Mouse (Mus musculus) embryo, embryonic 10 days (tissue): ENCODE results near the gene Cdh11.
A peak's percentile ranks its signal among the peaks of the same experiment; 100 is the strongest.

Source experiments
- DNase-seq: peaks from one replicate; pipeline ENCODE4 v3.0.0-alpha.2; 2015; ENCODE audit warnings: low spot score

The Cdh11 gene

DNA sequence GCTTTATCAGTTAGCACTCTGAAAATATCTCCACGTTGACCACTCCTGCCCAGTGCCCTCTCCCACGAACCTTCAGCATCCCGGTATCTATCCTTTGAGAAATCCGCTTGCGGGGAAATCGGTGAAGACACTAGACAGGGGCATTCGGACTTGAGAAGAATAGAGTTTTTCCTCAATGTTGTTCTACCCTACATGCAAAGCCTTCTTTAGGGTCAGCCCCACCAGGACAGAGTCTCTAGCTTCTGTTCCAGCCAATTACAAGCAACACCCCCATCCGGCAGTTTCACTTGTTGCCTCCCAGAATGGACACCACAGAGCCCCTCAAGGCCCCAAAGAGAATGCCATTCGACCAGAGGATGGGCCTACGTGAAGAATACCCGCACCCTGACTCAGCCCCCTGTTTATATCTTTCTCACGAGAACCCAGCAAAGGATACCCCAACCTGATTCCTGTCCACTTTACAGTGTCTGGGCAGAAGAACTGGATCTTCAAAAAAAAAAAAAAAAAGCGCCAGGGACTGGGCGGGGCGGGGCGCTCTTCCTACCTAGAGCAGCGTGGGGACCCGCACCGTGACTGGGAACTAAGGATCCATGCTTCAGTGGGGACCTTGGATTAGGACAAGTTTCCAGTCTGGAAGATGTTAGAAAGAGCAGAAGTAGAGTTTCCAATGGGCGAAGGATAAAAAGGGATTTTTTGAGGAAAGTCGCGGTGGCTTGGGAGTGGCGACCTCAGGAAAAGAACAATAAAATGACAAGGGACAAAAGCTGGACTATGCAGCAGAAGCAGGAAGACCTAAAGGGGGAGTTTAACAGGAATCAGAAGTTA is at the start of gene Cdh11:
Cdh11 (minus strand) TSS at position 51 of the 825 bp plus-strand sequence.
- DNase-seq, result peak; percentile 43

DNA sequence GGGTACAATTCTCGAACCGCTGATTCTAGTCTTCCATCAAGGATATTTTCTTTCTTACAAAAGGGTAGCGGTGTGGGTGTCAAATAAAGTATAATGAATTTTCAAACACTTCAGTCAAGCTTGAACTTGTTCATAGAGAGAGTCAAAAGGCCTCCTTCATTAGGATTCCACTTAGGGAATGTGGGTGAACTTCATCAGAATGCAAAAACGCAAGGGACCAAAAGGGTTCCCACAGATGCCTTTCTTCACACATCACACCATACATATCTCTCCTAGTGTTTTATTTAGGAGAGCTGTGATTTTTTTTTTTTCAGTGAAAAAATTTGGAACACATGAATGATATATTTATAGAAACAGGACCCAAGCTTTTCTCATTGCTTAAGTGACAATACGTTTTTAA is 28.5 kb upstream of the Cdh11 start:
- no peak for DNase-seq

DNA sequence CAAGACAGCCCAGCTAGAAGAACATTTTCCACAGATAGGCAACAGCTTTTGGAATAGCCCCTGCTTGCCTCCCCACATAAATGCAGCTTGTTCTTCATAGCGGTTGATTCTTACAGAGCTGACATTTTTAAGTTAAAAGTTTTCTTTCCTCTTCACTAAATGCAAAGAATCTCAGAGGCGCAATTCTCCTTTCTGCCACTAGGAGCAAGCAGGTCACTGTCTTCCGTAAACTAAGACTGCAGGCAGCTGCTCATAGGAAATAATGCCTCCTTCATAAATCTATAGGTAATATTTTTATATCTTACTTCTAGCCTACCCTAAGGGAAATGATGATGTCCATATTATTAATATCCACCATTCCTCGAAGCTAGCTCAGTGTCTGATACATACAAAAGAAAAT is 4.9 kb upstream of the Cdh11 start:
- peak; percentile 63 for DNase-seq

- DNase-seq, result peak; percentile 48
Observed at GRCm38 (mm10) chr8:102786467-102787360, 1.3 kb upstream of the Cdh11 start.

GRCm38 (mm10) chr8:102784835-102785455 is 497 bp downstream of the Cdh11 start:
- DNase-seq, result peak; percentile 80

DNA sequence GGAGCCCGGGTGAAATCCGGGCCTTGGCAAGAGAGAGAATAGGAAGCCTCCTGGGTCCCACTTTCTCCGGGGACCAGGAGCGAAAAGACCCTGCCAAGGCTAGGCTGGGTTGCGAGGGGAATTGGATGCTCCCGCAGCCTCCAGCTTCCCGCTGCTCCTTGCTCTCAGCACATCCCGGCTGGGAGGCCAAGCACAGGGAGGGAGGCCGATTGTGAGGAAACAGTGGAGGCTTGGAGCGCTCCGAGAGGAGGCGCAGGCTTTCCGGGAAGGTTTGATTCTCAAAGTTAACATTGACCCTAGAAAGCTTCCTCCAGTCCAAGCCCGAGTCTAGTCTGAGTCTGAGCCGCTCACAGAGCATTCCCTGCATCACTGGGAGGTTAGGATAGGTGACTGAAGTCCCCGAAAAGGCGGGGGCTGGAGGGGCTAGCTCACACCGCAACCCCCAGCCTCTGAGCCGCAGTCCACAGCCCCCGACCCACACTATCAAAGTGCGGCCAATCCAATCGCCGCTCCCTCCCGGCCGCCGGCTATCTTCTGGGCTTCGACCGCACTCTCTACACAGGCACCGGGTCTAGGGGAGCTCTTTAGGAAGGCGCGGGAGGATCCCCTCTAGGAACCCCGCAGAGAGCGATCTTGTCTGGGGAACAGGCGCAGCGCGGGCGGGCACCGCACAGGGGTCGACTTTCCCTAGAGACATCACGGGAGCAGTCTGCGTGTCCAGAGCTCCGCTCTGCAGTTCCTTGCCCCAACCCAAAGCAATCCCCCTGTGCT is 1.4 kb downstream of the Cdh11 start:
- peak; percentile 67 for DNase-seq

DNA sequence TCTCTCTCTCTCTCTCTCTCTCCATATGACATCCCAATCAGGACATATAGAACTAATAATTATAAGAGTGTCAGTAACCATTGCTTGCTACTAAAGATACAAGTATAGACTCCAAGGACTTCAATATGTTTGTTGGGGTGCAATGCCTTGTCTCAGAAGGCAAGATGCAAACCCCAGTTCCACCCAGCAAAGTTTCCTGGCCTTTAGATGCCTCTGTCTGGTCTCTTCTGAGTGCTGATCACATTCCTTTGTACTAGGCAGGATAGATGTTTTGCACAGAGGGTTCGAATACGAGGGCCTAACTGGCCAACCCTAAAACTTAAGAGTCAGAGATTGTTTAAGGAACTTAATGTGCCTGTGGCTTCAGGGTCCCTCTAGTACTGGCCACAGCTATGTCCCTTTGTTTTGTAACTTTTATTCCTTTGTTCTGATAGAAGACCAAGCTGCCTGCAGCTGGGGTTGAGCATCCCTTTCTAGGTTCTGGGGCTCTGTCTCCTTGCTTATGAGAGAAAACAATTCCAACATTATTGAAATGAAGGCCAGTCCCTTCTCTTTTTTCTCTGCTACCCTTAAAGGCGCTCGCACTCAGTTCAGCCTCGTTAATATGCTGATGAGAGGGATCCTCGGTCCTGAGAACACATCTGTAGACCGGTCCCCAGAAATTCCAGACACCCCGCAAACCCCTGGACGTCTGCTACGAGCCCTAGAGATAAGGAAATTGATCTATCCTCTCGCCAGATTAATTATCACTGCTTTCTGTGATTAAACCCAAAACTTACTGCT is 2.5 kb downstream of the Cdh11 start:
- peak; percentile 23 for DNase-seq

GRCm38 (mm10) chr8:102780899-102781298 is 4.5 kb downstream of the Cdh11 start:
- peak; percentile 90 for DNase-seq

DNA sequence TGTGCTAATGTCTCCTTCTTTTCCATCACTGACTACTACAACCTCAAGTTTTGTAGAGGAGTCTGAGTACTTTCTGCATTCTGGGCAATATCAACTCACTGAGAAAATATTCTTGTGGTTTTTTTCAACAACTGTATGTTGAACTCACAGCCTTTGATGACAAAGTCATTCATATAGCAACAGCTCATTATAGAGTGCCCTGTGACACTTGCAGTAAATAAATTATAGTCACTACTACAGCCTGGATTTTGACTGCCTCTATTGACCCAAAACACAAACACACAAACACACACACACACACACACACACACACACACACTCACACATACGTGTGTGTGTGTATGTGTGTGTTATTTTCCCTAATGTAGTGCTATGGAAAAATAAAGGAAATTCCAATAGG is 10.8 kb downstream of the Cdh11 start:
- DNase-seq, result no peak

- DNase-seq, result no peak
Observed at GRCm38 (mm10) chr8:102771456-102771855, 14.0 kb downstream of the Cdh11 start.

DNA sequence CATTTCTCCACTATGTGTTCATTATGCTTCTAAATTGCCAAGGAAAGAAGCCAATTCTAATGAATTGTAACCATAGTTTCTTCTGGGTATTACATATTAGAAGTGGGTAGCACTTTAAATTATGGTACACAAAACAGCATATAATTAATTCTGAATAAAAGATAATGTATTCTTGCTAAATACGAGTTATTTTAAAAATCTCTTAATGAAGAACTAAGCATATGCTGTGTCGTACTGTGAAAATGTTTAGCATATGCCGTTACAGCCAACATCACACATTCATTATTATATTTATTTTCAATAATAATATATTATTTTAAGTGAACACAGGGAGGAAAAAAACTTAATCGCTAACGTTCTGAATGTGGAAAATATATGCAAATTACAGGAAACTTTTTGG is 31.6 kb downstream of the Cdh11 start:
- DNase-seq, result no peak

GRCm38 (mm10) chr8:102742940-102743339 is 42.5 kb downstream of the Cdh11 start:
- DNase-seq, result no peak

DNA sequence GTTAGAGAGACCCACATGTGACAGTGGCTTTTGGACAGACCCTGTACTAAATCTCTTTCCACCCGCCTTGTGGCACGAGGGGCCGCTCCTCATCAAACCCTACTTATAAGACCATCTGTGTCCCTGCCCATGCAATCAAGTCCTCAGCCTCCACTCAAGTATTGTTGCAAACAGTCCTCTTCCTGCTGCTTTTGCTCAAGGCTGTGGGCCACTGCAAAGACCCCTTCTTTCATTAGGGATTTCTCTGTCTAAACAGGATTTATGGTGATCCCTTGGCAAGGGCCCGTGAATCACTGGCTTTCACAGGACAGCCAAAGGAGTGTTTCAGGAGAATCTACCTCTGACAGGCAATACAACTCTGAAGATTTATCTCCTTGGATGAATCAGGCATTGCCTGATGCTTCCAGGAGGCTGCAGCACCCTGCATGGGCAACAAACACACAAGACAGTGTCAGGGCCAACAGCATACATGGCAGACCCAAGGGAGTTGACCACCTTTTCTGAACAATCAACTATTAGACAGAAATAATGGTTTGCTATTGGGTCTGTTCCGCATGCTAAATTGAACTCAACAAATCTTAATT is 43.3 kb downstream of the Cdh11 start:
- DNase-seq, result peak; percentile 41

- DNase-seq, result no peak
Observed at GRCm38 (mm10) chr8:102740963-102741362, 44.5 kb downstream of the Cdh11 start.

GRCm38 (mm10) chr8:102738961-102739487 is 46.4 kb downstream of the Cdh11 start:
- no peak for DNase-seq

DNA sequence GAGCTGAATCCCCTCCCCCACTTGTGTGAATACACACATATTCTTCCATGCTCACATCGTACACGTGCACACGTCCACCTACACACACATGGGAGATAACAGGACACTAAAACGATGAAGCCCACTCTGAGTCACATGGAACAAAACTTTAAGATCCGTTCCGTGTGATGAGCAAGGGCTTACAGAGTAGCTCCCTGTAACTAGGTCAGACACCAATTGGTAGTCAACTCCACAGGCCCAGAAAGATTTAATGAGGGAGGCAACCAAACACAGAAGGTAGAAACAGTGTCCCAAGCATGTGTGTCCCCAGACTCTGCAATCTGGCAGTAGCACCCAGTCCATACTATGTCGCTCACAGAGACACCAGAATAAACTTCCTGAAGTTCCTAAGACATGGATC is 47.0 kb downstream of the Cdh11 start:
- DNase-seq, result no peak

DNA sequence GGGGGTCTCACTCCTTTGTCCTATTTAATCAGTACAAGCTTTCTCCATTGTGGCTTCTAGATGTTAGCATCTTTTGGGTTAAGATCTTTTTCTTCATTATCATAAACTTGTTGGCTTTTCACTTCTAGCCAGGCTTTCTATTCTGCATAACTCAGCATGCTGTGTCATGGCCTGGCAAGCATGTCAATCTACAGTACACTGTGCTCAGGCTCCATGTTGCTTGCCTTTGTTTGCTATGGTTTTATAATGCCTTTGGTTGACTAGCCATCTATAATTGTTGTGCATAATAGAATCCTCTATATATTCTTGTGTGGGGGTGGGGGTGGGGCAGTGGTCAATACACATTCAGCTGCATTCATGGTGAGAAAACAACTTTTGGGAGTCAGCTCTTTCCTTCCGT is 51.0 kb downstream of the Cdh11 start:
- no peak for DNase-seq

- DNase-seq, result peak; percentile 78
Observed at GRCm38 (mm10) chr8:102726206-102726935, 59.1 kb downstream of the Cdh11 start.

DNA sequence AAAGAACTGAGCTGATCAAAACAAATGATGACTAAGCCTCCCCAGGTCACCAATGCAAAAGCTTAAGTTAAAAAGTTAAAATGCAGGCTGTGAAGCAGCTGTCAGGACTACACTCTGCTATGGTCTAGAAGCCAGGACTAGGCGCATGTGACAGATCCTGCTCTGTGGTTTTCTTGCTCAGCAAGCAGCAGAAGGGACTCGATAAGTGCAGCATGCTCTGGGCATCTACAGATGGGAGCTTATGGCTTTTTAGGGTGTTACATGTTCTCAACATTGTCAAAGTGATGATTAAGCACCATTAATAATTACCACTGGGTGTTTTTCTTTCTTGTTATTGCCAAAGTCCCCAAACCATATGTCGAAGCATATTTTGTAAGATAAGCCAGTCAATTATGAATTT is 59.9 kb downstream of the Cdh11 start:
- DNase-seq, result no peak

DNA sequence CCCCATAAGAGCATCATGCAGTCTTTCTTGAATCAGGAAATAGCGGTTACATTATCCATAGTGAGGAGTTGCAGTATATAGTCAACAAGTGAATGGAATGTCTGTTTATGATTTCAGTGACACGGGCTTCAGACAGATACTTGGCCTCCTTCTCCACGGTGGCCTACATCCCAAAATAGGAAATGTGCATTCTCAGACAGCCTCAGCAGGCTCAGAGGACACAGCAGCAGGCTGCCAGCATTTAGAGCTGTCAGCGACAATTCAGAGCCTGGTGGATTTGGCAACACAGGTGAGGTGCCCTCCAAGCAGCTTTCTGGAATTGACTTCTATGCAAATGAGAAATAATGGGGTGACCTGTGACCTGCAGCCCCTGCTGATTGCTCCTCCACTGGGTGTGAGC is 69.5 kb downstream of the Cdh11 start:
- DNase-seq, result no peak
